Mouse (Mus musculus) thymus, postnatal 0 days (tissue): ENCODE measurements around the gene Zeb2. TPM values are rescaled to one million over a fixed set of nuclear protein-coding genes. Genes with fewer than 3 reads are reported as not detected.
A peak's percentile ranks its signal among the peaks of the same experiment; 100 is the strongest.

Source experiments
- DNase-seq: peaks from one replicate; pipeline ENCODE4 v3.0.0-alpha.2; 2015; ENCODE audit warnings: low spot score
- polyA plus RNA-seq: library from polyadenylated mRNA; unstranded; fragments of >200 nt; fragmentation: Nextera tagmentation; extraction: Ambion mirVana; gene quantifications from 2 replicates; pipeline ENCODE4 v1.2.1, GENCODE M21; 2015

Gene Zeb2
- polyA plus RNA-seq, 1 experiment from 2014 or later: 4.8 TPM

DNA sequence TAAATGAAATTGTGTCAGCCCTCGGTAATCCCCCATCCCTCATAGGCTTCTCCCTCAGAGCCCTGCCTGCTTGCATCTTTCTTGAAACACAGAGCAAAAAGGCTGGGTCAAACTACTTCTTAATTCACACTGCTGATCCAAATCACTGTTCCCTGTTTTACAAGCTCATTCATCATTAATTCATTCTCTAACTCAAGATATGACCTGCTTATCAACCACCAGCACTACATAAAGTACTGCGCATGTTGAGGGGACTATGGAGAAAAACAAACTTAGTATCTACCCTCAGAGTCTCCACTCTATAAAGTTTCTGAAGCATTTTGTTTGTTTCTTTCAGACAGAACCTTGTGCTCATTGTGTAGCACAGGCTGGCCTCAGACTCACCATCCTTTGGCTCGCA lies 104.5 kb downstream of the Zeb2 start:
- no peak for DNase-seq

DNA sequence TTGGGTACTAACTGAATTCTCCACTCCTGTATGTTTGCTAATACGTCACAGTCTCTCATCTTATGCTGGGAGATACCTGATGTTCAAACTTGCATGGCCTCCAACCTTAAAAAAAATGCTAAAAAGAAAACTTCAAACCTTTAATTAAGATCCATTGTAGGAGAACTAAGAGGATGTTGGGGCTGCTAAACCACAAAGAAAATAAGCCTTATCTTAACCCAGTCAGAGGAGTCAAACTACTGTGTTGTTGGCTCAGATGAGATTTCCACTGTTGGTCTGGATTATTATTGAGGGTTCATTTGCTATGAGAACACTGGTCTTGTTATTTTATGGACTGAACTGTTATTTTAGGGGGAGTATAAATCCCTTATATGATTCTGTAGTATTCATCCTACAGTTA lies 106.5 kb downstream of the Zeb2 start:
- no peak for DNase-seq

DNA sequence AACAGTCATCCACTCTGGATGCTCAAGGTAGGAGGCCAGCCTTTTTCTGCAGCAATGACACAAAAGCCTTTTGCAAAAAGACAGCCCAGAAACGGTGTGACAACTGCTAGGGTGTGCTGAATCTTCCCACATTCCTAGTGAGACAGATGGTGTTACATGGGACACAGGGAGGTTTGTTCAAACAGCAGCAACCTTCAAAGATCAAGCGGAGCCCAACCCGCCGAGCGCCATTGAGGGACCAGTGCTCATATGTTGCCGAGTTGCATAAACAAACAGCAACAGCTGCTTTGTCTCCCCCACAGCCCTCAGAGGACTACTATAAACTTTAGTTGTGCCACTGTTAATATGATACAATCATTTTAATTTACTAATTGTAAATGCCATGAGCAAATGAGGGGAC lies 117.3 kb downstream of the Zeb2 start:
- DNase-seq: no peak

DNA sequence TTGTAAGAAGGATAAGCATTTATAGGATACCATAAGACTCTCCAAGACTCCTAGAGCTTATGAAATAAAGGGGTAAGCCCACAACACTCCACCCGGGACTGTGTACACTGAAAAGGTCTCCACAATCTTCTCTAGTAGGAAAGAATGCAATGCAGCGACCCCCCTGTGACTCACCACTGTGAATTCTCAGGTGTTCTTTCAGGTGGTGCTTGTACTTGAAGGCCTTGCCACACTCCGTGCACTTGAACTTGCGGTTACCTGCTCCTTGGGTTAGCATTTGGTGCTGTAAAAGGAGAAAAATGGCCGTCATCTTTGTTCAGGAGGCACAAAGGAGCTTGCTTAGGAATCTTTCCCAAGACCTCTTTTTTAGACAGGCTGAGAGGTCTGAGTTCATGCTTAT lies 118.5 kb downstream of the Zeb2 start:
- no peak for DNase-seq

DNA sequence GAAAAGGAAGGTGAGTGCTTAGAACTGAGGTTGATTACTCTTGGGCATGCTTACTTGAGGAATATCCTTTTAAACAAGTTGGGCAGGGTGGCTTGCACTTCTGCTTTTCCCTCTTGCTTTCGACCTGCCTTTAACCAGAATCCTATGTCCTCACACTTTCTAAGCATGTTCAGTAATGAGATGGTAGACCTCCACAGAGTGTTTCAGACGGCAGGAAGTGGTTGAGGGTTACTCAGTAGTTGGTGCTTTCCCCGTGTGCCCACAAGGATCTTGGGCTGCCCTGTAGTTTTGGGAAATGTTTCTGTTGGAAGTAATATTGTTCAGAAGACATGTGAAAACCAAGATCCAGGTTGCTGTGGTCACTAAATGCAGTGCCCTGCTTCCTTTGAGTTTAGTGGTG lies 135.5 kb downstream of the Zeb2 start:
- peak; percentile 65 for DNase-seq

DNA sequence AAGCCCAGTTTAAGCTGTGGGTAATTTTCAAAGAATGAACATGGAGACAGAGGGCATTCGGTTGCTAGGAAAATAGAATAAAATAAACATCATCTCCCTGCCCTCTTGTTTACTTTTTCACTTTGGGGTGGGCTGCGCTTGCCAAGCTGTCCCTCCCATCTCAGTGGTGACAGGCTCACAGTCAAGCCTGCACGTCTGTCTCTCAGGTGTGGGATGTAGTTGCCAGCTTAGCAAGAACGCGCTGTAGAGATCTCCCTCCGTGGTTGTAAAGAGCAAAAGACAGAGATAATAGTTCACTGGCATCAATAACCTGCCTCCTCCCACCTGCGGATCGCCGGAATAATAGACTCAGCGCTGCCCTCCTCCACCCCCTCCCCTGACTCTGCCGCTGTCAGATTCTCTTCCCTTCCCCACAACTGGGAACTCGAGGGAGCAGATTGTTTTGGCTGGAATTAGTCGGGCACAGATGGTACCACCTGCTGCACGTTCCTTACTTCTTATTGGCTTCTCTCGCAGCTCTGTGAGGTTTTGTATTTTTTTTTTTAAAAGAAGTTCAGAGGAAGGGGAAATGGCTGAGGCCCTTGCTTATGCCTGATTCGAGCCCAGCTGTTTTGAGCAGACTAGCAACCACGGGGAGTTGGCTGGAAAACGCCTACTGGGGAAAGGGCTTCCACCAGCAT lies 138.0 kb downstream of the Zeb2 start:
- peak; percentile 64 for DNase-seq

DNA sequence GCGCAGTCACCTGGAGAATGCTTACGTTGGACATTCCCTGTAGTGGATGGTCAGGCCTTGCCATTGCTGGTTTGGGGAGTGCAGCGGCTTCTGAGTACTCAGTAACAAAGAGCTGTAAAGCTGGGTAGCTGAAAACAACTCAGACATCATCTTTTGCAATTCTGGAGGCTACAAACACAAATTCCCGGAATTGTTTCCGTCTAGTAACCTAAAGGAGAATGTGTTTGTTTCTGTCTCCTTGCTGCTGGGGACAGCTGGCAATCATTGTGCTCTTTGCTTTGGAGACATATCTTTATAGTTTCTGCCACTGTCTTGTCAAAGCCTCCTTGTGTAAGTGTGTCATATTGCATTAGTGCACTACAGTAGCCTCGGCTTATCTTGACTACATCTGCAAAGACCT lies 139.2 kb downstream of the Zeb2 start:
- no peak for DNase-seq

DNA sequence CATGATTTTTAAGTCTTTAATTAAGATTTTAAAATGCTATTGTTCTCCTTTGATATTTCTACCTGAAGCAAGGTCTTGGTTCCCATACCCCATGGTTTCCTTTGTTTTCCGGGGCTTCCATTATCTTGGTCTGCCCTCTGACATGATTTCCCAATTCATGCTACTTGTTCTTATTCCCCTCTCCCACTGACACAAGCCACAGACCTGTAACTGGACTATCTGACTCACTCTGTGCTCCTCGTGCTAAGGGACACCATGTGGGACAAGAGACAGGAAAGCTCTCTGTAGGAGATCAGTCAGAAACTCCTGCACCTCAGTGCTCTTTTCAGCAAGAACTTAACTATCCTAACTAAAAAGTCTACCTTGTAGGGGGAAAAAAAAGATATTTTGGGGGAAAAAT lies 139.6 kb downstream of the Zeb2 start:
- DNase-seq: no peak

DNA sequence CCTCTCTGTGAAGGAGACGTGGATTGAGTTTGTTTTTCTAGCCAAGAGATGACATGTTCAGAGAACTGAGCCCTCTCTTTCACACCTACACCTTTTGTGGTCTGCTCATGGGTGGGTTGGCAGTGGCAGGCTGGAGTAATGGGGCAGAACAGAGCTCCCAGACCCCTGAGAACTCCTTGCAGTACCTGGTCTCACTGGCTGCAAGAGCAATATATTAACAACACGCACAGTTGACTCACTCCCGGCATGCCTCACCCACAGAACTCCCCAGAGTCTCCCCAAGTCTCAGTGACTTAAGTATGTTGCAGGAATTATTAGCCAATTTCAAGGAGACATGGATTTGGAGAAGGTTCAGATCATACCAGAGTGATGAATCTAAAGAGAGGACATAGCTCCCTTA lies 140.1 kb downstream of the Zeb2 start:
- DNase-seq: no peak

DNA sequence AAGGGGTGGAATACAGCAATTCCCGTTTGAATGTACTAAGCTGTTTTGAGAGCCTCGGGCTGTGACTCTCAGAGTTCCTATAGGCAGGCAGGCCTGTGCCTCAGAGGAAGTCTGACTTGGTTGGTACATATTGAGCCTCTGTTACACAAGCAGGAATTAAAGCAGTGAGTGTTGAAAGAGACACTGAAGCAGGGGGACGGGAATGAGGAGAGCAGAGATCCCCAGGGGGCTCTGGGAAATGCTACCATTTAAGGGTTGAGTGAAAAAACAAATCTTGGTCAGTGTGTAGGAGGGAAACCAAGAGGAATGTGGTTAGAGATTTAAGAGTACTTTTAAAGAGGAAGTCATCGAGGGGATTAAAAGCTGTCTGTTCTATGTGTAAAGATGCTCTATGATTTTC lies 140.7 kb downstream of the Zeb2 start:
- no peak for DNase-seq

DNA sequence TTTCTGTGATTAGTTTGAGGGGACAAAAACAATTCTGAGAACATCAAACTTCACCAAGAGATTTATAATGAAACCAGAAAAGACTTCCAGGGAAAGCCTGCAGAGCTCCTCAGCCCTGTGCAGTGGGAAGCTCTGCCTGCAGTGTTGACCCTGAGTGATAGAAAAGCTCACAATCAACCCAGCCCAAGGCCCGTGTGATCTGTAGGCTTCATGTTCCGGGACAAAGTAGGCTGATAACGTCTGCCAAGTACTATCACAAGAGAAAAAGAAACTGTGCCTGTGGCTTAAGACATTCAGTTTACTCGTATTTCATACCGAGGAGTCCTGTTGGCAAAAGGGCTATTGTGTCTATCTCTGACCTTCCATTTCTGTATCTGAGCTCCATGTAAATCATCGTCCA lies 143.4 kb downstream of the Zeb2 start:
- DNase-seq: no peak

DNA sequence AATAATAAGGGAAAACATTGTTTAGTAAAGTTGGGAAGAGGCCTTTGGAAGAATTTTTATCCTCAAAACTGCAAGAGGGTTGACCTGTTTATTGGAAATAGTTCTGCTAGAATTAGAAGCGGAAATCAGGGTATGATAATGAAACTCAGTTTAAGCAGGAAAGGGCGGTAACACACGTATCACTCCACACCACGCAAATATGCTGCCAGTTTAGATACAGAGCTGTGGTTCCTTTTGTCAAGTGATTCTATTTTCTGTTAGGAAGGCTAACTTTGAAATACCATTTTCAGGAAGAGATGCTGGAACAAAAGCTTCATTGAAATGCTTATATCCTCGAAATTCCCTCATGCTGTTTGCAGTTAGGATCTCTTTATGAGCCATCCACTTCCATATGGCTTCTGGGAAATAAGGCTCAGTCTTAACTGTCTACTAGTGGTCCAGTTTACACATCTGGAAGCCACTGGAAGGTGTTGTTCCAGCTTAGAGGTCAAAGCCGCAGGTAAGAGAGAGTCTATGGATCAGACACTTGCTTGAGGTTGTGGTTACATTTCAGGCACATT lies 147.0 kb downstream of the Zeb2 start:
- no peak for DNase-seq

DNA sequence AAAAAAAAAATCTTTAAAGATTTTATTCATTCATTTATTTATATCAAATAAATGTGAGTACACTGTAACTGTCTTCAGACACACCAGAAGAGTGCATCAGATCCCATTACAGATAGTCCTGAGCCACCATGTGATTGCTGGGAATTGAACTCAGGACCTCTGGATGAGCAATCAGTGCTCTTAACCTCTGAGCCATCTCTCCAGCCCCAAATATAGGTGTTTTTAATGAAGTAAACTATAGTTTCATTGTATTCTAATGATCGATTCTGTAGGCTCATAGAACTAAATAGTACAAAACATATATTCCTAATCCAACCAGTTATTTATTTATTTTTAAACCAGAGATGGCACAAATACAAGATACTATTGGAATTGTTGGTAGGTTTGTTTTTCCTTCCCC lies 147.6 kb downstream of the Zeb2 start:
- no peak for DNase-seq

DNA sequence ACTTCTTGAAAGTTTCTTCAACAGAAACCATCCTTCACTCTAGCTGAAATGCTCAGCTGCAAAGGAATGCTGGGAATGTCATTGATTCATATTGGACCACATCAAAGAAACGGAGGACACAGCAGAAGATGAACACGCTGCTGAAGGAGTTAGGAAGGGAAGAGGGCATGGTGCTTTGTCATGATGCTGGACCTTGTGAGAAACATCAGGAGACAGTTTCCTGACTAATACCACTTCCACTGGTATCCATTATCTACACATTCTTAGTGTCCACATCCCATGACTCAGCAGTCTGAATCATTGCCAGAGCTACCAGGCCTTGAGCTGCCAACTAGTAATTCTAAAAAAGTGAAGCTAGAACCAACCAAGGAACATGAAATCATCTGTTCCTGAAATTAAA lies 148.0 kb downstream of the Zeb2 start:
- no peak for DNase-seq

DNA sequence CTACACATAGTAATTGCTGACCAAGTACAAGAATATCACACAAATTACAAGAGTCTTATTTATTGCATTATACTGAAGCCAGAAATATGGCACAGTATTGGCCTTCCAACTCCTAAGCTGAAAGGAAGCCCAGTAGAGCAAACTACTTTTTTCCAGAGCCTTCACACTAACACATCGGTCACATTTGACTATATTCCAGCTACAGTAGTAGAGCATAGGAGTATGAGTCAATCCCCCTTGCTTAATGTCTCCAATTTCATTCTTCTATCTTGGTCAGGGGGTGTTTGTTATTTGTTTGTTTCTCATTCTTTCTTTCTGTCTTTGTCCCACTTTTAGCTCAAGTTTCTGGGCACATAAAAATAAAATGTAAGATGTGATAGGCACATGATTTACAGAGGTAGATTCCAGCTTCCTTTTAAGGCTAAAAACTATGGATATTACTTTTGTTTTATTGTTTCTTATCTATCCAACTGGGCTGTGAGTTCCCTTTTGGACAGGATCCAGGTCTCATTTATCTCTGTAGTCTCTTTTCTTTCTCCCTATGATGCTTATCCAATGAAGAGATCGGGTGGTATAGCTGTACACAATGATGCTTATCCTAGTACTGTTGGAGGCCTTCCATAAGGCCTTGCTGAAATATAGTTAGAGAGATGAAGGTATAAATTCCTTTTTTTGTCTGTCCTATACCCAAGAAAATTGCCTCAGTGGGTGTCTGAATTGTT lies 151.2 kb downstream of the Zeb2 start:
- no peak for DNase-seq

DNA sequence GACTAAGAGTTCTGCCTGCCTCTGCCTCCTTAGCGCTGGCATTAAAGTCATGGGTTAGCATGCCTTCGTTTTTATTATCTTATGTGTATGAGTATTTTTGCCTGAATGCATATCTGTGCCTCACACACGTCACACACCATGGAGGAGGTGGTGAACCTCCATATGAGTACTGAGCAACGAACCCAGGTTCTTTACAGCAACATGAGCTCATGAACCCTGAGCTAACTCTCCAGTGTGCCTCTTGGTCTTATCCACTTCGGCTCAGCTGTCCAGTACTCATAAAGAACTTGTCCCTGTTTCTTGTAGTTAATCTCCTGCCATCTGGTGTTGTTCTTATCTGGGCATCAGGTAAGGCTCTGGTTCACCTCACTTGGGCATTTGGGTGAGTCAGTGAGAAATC lies 154.6 kb downstream of the Zeb2 start:
- no peak for DNase-seq

DNA sequence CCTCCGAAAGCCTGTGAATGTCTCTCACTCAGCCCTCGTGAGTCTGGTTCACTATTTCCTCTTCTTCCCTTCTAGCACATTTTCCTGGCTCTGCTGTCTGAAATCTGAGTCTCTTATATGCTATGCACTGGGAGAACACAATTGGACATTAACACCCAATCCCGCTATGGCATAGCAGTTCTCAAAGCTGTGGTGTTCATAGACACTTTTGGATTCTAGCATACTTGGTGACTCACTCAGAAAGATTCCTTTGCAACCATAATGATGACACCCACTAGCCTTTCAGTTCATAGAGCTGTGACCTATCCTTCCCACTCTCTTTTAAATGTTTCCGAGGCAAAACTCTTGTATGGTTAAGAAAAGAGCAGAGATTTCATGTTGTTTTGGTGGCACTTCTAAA lies 156.0 kb downstream of the Zeb2 start:
- no peak for DNase-seq

DNA sequence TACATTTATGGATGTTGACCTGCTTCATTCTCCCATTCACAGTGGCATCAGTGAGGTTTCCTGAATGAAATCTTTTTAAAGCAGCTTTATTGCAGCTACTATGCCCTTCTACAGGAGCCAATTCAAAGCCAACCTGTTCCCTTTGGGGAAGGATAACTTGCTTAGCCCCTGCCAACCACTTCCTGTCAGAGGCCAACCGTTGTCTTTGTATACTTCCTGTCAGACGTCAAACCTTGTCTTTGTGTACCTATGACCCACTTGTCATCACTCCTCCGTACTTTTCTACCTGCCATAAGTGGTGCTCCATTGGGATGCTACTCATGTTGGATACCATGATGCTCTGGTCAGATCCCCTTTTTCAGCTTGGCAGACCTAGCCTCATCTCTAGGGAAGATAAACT lies 156.6 kb downstream of the Zeb2 start:
- peak; percentile 78 for DNase-seq

DNA sequence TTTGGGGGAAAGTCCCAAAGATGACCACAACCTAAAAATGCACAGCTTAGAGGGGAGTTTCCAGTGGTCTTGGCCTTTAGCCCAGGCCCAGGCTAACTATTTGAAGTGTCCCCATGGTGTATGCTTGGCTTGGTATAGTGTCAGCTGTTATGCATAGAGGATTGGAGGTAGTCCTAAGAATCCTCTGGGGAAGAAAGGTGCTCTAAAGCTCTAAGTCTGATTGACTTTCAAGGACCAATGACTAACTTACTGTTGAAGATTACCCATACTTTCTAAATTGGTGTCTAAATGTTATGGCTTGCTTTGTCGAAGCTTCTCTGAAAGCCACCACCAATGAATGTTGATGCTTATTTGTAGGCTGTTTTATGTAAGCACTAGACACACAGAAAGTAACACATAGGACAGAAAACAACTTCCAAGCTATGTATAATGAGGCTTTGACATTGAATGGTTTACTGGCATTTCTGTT lies 159.8 kb downstream of the Zeb2 start:
- no peak for DNase-seq

DNA sequence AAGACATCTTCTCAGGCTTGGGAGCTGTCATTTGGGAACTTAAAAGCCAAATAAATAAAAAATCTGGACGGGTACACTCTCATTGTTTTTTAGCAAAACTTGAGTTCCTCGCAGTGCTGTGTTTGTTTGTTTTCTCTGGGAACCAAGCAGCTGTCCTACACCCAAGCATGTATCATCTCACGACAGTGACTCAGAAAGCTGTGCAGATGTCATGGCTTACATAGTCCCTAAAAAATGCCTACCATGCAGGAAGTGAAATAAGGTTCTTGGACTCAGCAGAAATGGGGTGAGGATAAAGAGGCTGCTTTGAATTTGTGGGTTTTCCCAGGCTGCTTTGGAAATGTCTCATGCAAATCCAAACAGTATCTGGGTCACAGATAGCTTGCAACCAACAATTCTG lies 161.0 kb downstream of the Zeb2 start:
- no peak for DNase-seq

DNA sequence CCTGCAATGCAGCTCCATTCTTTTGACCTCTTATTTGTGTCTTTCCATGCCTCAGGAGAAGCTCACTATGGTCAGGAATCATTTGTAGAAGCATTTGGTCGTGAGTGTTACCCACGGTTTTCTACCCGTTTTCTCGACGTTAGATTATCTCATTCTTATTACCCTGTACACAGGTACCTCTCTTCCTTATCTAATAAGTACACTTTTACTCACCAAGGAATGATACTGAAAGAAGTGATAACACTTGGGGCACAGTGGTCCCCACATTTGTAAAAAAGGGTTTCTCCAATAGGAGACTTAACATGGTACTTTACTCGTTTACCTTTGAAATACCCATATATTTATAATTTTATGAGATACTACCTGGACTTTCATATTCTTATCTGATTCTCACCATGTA lies 161.7 kb downstream of the Zeb2 start:
- no peak for DNase-seq

DNA sequence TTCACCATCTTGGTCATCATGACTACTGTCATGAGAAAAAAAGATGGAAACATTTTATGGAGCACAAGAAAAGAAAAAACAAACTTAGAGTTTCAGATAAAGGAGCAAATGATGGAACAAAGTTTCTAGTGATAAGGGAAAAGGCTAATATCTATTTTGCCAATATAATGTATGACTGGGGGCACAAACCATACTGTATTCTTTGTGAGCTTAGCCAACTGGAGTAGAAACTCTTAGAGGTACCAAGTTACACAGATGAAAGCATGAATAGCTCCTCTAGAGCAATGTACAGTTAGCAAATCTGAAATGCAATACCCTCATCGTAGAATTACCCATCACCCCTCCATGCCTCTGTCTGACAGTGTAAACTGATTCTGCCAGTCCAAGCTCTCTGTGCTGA lies 163.0 kb downstream of the Zeb2 start:
- no peak for DNase-seq

DNA sequence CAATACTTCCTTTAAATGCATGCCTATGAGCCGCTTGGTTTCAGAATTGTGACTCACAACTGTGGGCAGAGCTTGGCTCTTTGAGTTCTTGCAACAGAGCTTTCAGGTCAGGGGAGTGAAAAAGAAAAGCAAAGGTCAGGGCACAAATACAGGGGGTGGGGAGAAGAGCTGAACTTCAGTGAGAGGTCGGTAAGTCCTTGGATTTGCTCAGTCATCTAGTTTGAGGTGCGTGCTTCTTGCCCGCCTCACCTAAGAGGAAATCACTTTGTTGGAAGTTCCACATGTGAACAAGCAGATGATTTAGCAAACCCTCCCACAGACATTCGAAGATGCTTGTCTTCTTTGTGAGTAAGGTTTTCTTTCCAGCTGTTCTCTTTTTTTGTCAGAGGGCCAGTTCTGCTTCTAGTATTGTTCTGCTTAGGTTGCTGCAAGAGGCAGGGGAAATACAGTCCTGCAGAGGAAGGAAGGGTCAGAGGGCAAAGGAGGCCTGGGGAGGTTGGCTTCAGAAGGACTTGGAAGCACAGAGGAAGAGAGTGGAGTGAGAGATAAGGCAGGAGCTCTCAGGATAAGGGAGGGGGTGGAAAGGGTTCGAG lies 164.3 kb downstream of the Zeb2 start:
- no peak for DNase-seq
